Mouse (Mus musculus): ENCODE results near the gene Ttc28. TPM values are rescaled to one million over a fixed set of nuclear protein-coding genes. Genes with fewer than 3 reads are reported as not detected.
A peak's percentile ranks its signal among the peaks of the same experiment; 100 is the strongest.

Gene Ttc28
- polyA plus RNA-seq, 1 experiment from 2014 or later: 3.5 TPM

DNA sequence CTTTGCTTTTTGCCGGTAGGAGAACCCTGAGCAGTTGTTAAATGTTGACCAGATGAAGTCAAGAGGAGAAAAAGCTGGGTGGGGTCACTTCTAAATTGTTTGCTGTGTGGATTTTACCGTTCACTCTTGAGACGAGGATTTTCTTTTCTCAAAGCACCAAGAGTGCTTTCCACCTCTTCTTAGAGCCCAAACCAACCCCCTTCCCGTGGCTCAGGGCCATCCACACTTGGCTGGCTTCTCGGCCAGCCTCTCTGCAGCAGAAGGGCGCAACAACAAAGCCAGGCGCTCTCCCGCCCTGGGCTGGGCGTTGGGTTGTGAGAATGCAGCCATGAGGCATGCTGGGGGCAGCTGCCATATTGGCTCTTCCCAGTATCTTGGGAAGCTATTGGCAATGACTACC, 170.5 kb downstream of the Ttc28 start:
- ATAC-seq (ENCODE audit: low FRiP score, low TSS enrichment): no peak
- no peak for DNase-seq (ENCODE audit: low spot score)
- no peak overlapping the region for H3K4me3 ChIP-seq (ENCODE audit: low read depth, low read length)
- H3K36me3 ChIP-seq (ENCODE audit: control insufficient read depth, insufficient read depth, low read length): no peaks in the 10 kb centered on the region
- no peak overlapping the region for H3K9ac ChIP-seq (ENCODE audit: low read length)
- 43% methylated on average over 9 of the region's 9 CpGs for WGBS
- H3K9me3 ChIP-seq (ENCODE audit: control insufficient read depth, low read length): no peaks in the 10 kb centered on the region
- no peak overlapping the region for H3K4me2 ChIP-seq (replicated peaks; ENCODE audit: low read depth)
- no peak for TF ChIP-seq CTCF (IDR thresholded peaks at IDR 0.05; ENCODE audit: low read depth)
- no peak for TF ChIP-seq EP300 (optimal IDR thresholded peaks at IDR 0.05)
- no peaks in the 10 kb centered on the region for H3K4me1 ChIP-seq (replicated peaks; ENCODE audit: control insufficient read depth, insufficient read depth)
- H3K27me3 ChIP-seq (ENCODE audit: control insufficient read depth, insufficient read depth, low read length): no peaks in the 10 kb centered on the region
- no peak overlapping the region for H3K27ac ChIP-seq (replicated peaks)

DNA sequence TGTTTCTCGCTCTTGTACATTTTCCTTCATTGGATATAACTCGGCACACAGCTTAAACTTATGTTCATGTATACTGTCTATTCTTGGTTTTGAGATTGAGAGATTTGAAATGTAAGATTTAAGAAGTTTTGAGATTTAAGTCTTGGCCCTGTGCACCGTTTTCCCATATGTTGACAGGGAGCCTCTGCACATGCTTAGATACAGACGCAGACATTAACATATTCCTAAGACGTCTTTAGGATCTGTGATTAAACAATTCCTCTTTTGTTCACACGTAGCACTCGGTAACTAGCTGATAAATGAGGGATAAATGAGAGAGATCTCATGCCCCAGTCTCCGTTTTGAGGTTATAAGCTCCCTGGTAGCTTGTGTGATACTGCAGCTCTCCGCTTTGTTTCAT, 174.8 kb downstream of the Ttc28 start:
- H3K27me3 ChIP-seq (ENCODE audit: control insufficient read depth, insufficient read depth, low read length): no peaks in the 10 kb centered on the region
- H3K27ac ChIP-seq (replicated peaks): no peak overlapping the region
- H3K4me3 ChIP-seq (ENCODE audit: low read depth, low read length): no peak overlapping the region
- no peaks in the 10 kb centered on the region for H3K36me3 ChIP-seq (ENCODE audit: control insufficient read depth, insufficient read depth, low read length)
- H3K4me1 ChIP-seq (replicated peaks; ENCODE audit: control insufficient read depth, insufficient read depth): no peaks in the 10 kb centered on the region
- no peak for DNase-seq (ENCODE audit: low spot score)
- no peaks in the 10 kb centered on the region for H3K9me3 ChIP-seq (ENCODE audit: control insufficient read depth, low read length)
- WGBS: 59% methylated on average over 9 of the region's 9 CpGs
- H3K9ac ChIP-seq (ENCODE audit: low read length): no peak overlapping the region
- no peak overlapping the region for H3K4me2 ChIP-seq (replicated peaks; ENCODE audit: low read depth)
- TF ChIP-seq CTCF (IDR thresholded peaks at IDR 0.05; ENCODE audit: low read depth): no peak
- no peak for TF ChIP-seq EP300 (optimal IDR thresholded peaks at IDR 0.05)
- no peak for ATAC-seq (ENCODE audit: low FRiP score, low TSS enrichment)

DNA sequence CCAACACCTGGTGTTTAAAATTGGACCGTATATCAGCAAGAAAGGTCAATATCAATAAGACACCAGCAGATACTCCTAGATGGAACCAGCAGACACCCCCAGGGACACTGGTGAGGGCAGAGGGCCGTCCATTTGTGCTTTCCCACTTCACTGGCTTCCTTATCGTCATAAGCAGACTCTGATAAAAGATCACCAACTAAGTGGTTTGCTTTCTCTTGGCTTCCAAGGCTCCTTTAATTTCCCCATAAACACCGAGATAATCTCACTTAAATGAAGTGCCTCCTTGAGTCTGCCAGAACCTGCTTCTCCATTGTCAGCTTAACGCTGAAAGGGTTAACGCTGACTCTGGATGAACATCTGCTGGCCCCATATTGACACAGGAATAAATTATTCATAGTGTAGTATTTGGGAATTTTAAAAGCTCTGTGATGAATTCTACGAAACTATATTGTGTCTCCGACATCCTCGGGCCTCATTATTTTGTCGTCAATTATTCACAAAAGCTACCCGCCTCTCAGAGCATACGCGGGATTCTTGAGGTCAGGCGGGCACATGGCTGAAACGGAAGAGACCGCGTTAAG, 175.3 kb downstream of the Ttc28 start:
- Histone ChIP-seq H3K4me1 (replicated peaks; ENCODE audit: control insufficient read depth, insufficient read depth) (no peaks in the 10 kb centered on the region), H3K4me2 (replicated peaks; ENCODE audit: low read depth) (peak overlapping the region; percentile 34), H3K27ac (replicated peaks) (0 out of 2 replicates have a peak overlapping the region, but pooled peaks have one; percentile 18), H3K27me3 (ENCODE audit: control insufficient read depth, insufficient read depth, low read length) (no peaks in the 10 kb centered on the region), H3K4me3 (ENCODE audit: low read depth, low read length) (no peak overlapping the region), H3K9ac (ENCODE audit: low read length) (no peak overlapping the region), H3K36me3 (ENCODE audit: control insufficient read depth, insufficient read depth, low read length) (no peaks in the 10 kb centered on the region), H3K9me3 (ENCODE audit: control insufficient read depth, low read length) (no peaks in the 10 kb centered on the region)
- DNase-seq (ENCODE audit: low spot score): no peak
- TF ChIP-seq CTCF (IDR thresholded peaks at IDR 0.05; ENCODE audit: low read depth) (no peak), EP300 (optimal IDR thresholded peaks at IDR 0.05) (no peak)
- no peak for ATAC-seq (ENCODE audit: low FRiP score, low TSS enrichment)
- 33% methylated on average over 17 of the region's 17 CpGs for WGBS

DNA sequence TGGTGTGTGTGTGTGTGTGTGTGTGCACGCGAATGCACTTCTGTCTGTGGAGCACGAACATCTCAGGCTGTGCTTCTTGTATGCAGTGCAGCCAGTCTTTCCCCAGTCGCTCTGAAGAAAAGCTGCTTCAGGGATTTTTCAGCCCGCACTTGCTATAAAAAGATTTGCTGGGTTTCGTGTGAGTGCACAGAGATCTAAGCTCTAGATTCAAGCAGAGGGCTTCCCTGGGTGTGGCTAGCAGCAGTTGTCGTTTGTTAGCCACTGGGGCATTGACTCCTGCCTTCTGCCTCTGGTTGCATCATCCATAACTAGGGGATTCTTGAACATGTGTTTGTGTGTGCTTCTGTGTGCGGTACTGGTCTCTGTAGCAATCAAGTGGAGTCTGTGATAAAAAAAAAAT, 175.9 kb downstream of the Ttc28 start:
- H3K9me3 ChIP-seq (ENCODE audit: control insufficient read depth, low read length): no peaks in the 10 kb centered on the region
- TF ChIP-seq CTCF (IDR thresholded peaks at IDR 0.05; ENCODE audit: low read depth): no peak
- no peak for TF ChIP-seq EP300 (optimal IDR thresholded peaks at IDR 0.05)
- H3K27me3 ChIP-seq (ENCODE audit: control insufficient read depth, insufficient read depth, low read length): no peaks in the 10 kb centered on the region
- WGBS: 40% methylated on average over 8 of the region's 8 CpGs
- H3K4me1 ChIP-seq (replicated peaks; ENCODE audit: control insufficient read depth, insufficient read depth): no peaks in the 10 kb centered on the region
- no peaks in the 10 kb centered on the region for H3K36me3 ChIP-seq (ENCODE audit: control insufficient read depth, insufficient read depth, low read length)
- peak overlapping the region; percentile 18; the same call in 1 of the 2 replicates for H3K27ac ChIP-seq (replicated peaks)
- H3K4me3 ChIP-seq (ENCODE audit: low read depth, low read length): no peak overlapping the region
- DNase-seq (ENCODE audit: low spot score) (no peak), ATAC-seq (ENCODE audit: low FRiP score, low TSS enrichment) (no peak)
- peak overlapping the region; percentile 34 for H3K4me2 ChIP-seq (replicated peaks; ENCODE audit: low read depth)
- H3K9ac ChIP-seq (ENCODE audit: low read length): no peak overlapping the region

DNA sequence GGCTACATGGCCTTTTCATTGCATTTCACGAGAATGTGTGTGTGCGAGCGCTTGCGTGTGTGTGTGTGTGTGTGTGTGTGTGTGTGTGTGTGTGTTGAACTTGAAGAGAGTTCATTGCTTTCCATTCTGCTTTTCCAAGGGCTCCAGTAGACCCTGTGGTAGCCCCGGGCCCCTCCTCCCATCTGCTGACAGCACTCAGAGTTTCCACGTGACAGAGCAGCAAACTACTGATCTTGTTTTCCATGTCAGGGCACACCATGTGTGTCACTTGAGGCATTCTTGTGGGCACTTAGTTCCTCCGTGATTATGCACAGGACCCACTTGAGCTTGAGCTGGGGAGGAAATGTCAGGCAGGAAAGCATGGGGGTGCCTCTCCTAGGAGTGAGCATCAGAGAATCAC, 177.5 kb downstream of the Ttc28 start:
- no peak overlapping the region for H3K4me3 ChIP-seq (ENCODE audit: low read depth, low read length)
- H3K9ac ChIP-seq (ENCODE audit: low read length): no peak overlapping the region
- TF ChIP-seq CTCF (IDR thresholded peaks at IDR 0.05; ENCODE audit: low read depth) (no peak), EP300 (optimal IDR thresholded peaks at IDR 0.05) (no peak)
- DNase-seq (ENCODE audit: low spot score): no peak
- no peak for ATAC-seq (ENCODE audit: low FRiP score, low TSS enrichment)
- H3K27me3 ChIP-seq (ENCODE audit: control insufficient read depth, insufficient read depth, low read length): no peaks in the 10 kb centered on the region
- H3K36me3 ChIP-seq (ENCODE audit: control insufficient read depth, insufficient read depth, low read length): no peaks in the 10 kb centered on the region
- no peak overlapping the region for H3K4me2 ChIP-seq (replicated peaks; ENCODE audit: low read depth)
- no peaks in the 10 kb centered on the region for H3K9me3 ChIP-seq (ENCODE audit: control insufficient read depth, low read length)
- WGBS: 66% methylated on average over 7 of the region's 7 CpGs
- H3K4me1 ChIP-seq (replicated peaks; ENCODE audit: control insufficient read depth, insufficient read depth): no peaks in the 10 kb centered on the region
- no peak overlapping the region for H3K27ac ChIP-seq (replicated peaks)

DNA sequence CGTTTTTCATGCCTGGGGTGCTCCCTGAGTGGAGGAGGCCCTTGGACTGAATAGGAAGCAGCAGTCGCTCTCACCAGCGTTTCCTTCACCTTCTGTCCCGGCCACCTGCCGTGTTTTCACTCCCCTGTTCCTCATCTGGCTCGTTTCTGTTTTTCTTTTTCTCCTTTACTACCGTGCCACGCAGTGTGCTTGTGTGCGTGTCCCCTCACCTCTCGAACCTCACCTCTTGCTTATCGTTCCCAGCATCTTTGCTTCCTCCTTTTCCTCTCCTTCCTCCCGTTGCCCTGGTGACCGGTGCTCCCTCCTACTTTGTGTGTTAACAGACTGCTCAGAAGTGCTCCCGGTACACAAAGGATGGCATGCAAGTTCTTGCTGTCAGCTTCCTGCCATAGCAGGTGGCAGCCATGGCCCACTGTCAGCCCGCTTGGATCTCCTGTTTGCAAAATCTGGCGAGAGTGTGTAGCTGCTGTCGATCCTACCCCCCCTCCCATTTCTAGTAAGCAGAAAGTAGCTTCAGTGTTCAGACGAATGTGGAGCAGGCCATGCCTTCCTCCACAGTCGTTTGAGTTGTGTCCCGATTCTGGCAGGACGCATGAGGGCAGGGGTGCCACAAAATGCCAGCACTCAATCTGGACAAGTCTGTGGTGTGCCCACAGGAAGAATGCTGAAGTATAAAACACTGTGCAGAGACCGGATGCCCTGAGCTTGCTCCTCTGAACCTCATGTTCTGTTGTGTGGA, 179.0 kb downstream of the Ttc28 start:
- no peak overlapping the region for H3K4me3 ChIP-seq (ENCODE audit: low read depth, low read length)
- no peak overlapping the region for H3K4me2 ChIP-seq (replicated peaks; ENCODE audit: low read depth)
- no peaks in the 10 kb centered on the region for H3K9me3 ChIP-seq (ENCODE audit: control insufficient read depth, low read length)
- WGBS: 69% methylated on average over 22 of the region's 22 CpGs
- H3K36me3 ChIP-seq (ENCODE audit: control insufficient read depth, insufficient read depth, low read length): no peaks in the 10 kb centered on the region
- no peak for ATAC-seq (ENCODE audit: low FRiP score, low TSS enrichment)
- H3K27me3 ChIP-seq (ENCODE audit: control insufficient read depth, insufficient read depth, low read length): no peaks in the 10 kb centered on the region
- no peak overlapping the region for H3K9ac ChIP-seq (ENCODE audit: low read length)
- TF ChIP-seq CTCF (IDR thresholded peaks at IDR 0.05; ENCODE audit: low read depth) (no peak), EP300 (optimal IDR thresholded peaks at IDR 0.05) (no peak)
- no peaks in the 10 kb centered on the region for H3K4me1 ChIP-seq (replicated peaks; ENCODE audit: control insufficient read depth, insufficient read depth)
- DNase-seq (ENCODE audit: low spot score): no peak
- H3K27ac ChIP-seq (replicated peaks): no peak overlapping the region

Data from stomach, postnatal 0 days (tissue).